Mouse (Mus musculus): Measurements from ENCODE around the gene Ino80. TPM values are rescaled to one million over a fixed set of nuclear protein-coding genes. Genes with fewer than 3 reads are reported as not detected.

Ino80 gene
- polyA plus RNA-seq, 1 experiment from 2014 or later: 3.6 TPM

- Histone ChIP-seq H3K9me3 (replicated peaks; ENCODE audit: control insufficient read depth, low read length) (no peaks in the 10 kb centered on the region), H3K4me2 (ENCODE audit: low read depth, low read length) (peak overlapping the region; percentile 36), H3K27ac (replicated peaks; ENCODE audit: low read depth, low read length) (peak overlapping the region; percentile 95), H3K4me1 (ENCODE audit: control insufficient read depth, insufficient read depth, low read length) (no peaks in the 10 kb centered on the region), H3K9ac (replicated peaks; ENCODE audit: low read length) (peak overlapping the region; percentile 98), H3K36me3 (replicated peaks; ENCODE audit: control insufficient read depth, insufficient read depth, low read depth, low read length) (no peaks in the 10 kb centered on the region), H3K4me3 (ENCODE audit: low read depth, low read length) (peak overlapping the region; percentile 96), H3K27me3 (ENCODE audit: control insufficient read depth, insufficient read depth, low read length) (no peaks in the 10 kb centered on the region)
- ATAC-seq (replicated peaks; ENCODE audit: insufficient number of reproducible peaks, low FRiP score, low TSS enrichment, low read depth) (no peak), DNase-seq (ENCODE audit: low spot score) (no peak)
- 11% methylated on average over 9 of the region's 9 CpGs for WGBS
Observed at GRCm38 (mm10) chr2:119478397-119478749, 886 bp upstream of the Ino80 start.

GRCm38 (mm10) chr2:119476621-119477391 is 681 bp downstream of the Ino80 start:
- DNase-seq (ENCODE audit: low spot score) (peak; percentile 73), ATAC-seq (replicated peaks; ENCODE audit: insufficient number of reproducible peaks, low FRiP score, low TSS enrichment, low read depth) (peak; percentile 82)
- Histone ChIP-seq H3K9me3 (replicated peaks; ENCODE audit: control insufficient read depth, low read length) (no peaks in the 10 kb centered on the region), H3K4me3 (ENCODE audit: low read depth, low read length) (peak overlapping the region; percentile 96), H3K27ac (replicated peaks; ENCODE audit: low read depth, low read length) (peak overlapping the region; percentile 95), H3K4me1 (ENCODE audit: control insufficient read depth, insufficient read depth, low read length) (no peaks in the 10 kb centered on the region), H3K4me2 (ENCODE audit: low read depth, low read length) (peak overlapping the region; percentile 81), H3K9ac (replicated peaks; ENCODE audit: low read length) (peak overlapping the region; percentile 98), H3K27me3 (ENCODE audit: control insufficient read depth, insufficient read depth, low read length) (no peaks in the 10 kb centered on the region), H3K36me3 (replicated peaks; ENCODE audit: control insufficient read depth, insufficient read depth, low read depth, low read length) (no peaks in the 10 kb centered on the region)
- under 1% methylated on average over 36 of the region's 44 CpGs for WGBS

GRCm38 (mm10) chr2:119476166-119476565 is 1.3 kb downstream of the Ino80 start:
- Histone ChIP-seq H3K36me3 (replicated peaks; ENCODE audit: control insufficient read depth, insufficient read depth, low read depth, low read length) (no peaks in the 10 kb centered on the region), H3K9ac (replicated peaks; ENCODE audit: low read length) (peak overlapping the region; percentile 10; the same call in 1 of the 2 replicates), H3K4me2 (ENCODE audit: low read depth, low read length) (peak overlapping the region; percentile 81), H3K27me3 (ENCODE audit: control insufficient read depth, insufficient read depth, low read length) (no peaks in the 10 kb centered on the region), H3K9me3 (replicated peaks; ENCODE audit: control insufficient read depth, low read length) (no peaks in the 10 kb centered on the region), H3K4me3 (ENCODE audit: low read depth, low read length) (peak overlapping the region; percentile 96), H3K27ac (replicated peaks; ENCODE audit: low read depth, low read length) (no peak overlapping the region), H3K4me1 (ENCODE audit: control insufficient read depth, insufficient read depth, low read length) (no peaks in the 10 kb centered on the region)
- ATAC-seq (replicated peaks; ENCODE audit: insufficient number of reproducible peaks, low FRiP score, low TSS enrichment, low read depth) (no peak), DNase-seq (ENCODE audit: low spot score) (no peak)
- WGBS: 22% methylated on average over 7 of the region's 7 CpGs

GRCm38 (mm10) chr2:119463945-119464344 is 13.5 kb downstream of the Ino80 start:
- DNase-seq (ENCODE audit: low spot score) (no peak), ATAC-seq (replicated peaks; ENCODE audit: insufficient number of reproducible peaks, low FRiP score, low TSS enrichment, low read depth) (no peak)
- H3K4me1 ChIP-seq (ENCODE audit: control insufficient read depth, insufficient read depth, low read length): no peaks in the 10 kb centered on the region
- H3K9ac ChIP-seq (replicated peaks; ENCODE audit: low read length): no peak overlapping the region
- H3K4me2 ChIP-seq (ENCODE audit: low read depth, low read length): no peak overlapping the region
- 48% methylated on average over 4 of the region's 4 CpGs for WGBS
- H3K9me3 ChIP-seq (replicated peaks; ENCODE audit: control insufficient read depth, low read length): no peaks in the 10 kb centered on the region
- no peaks in the 10 kb centered on the region for H3K36me3 ChIP-seq (replicated peaks; ENCODE audit: control insufficient read depth, insufficient read depth, low read depth, low read length)
- no peaks in the 10 kb centered on the region for H3K27me3 ChIP-seq (ENCODE audit: control insufficient read depth, insufficient read depth, low read length)
- H3K4me3 ChIP-seq (ENCODE audit: low read depth, low read length): no peak overlapping the region
- H3K27ac ChIP-seq (replicated peaks; ENCODE audit: low read depth, low read length): no peak overlapping the region

GRCm38 (mm10) chr2:119463114-119463775 is 14.2 kb downstream of the Ino80 start:
- no peaks in the 10 kb centered on the region for H3K27me3 ChIP-seq (ENCODE audit: control insufficient read depth, insufficient read depth, low read length)
- H3K4me3 ChIP-seq (ENCODE audit: low read depth, low read length): no peak overlapping the region
- ATAC-seq (replicated peaks; ENCODE audit: insufficient number of reproducible peaks, low FRiP score, low TSS enrichment, low read depth) (no peak), DNase-seq (ENCODE audit: low spot score) (no peak)
- no peaks in the 10 kb centered on the region for H3K9me3 ChIP-seq (replicated peaks; ENCODE audit: control insufficient read depth, low read length)
- no peaks in the 10 kb centered on the region for H3K36me3 ChIP-seq (replicated peaks; ENCODE audit: control insufficient read depth, insufficient read depth, low read depth, low read length)
- H3K4me1 ChIP-seq (ENCODE audit: control insufficient read depth, insufficient read depth, low read length): no peaks in the 10 kb centered on the region
- no peak overlapping the region for H3K27ac ChIP-seq (replicated peaks; ENCODE audit: low read depth, low read length)
- WGBS: 89% methylated on average over 5 of the region's 5 CpGs
- no peak overlapping the region for H3K9ac ChIP-seq (replicated peaks; ENCODE audit: low read length)
- no peak overlapping the region for H3K4me2 ChIP-seq (ENCODE audit: low read depth, low read length)

- Histone ChIP-seq H3K9me3 (replicated peaks; ENCODE audit: control insufficient read depth, low read length) (no peaks in the 10 kb centered on the region), H3K4me3 (ENCODE audit: low read depth, low read length) (no peak overlapping the region), H3K27me3 (ENCODE audit: control insufficient read depth, insufficient read depth, low read length) (no peaks in the 10 kb centered on the region), H3K9ac (replicated peaks; ENCODE audit: low read length) (no peak overlapping the region), H3K27ac (replicated peaks; ENCODE audit: low read depth, low read length) (no peak overlapping the region), H3K4me1 (ENCODE audit: control insufficient read depth, insufficient read depth, low read length) (no peaks in the 10 kb centered on the region), H3K36me3 (replicated peaks; ENCODE audit: control insufficient read depth, insufficient read depth, low read depth, low read length) (no peaks in the 10 kb centered on the region), H3K4me2 (ENCODE audit: low read depth, low read length) (no peak overlapping the region)
- 92% methylated on average over 3 of the region's 3 CpGs for WGBS
- no peak for ATAC-seq (replicated peaks; ENCODE audit: insufficient number of reproducible peaks, low FRiP score, low TSS enrichment, low read depth)
- no peak for DNase-seq (ENCODE audit: low spot score)
Observed at GRCm38 (mm10) chr2:119461028-119461427, 16.5 kb downstream of the Ino80 start.

- no peak overlapping the region for H3K9ac ChIP-seq (replicated peaks; ENCODE audit: low read length)
- H3K4me3 ChIP-seq (ENCODE audit: low read depth, low read length): no peak overlapping the region
- no peak overlapping the region for H3K27ac ChIP-seq (replicated peaks; ENCODE audit: low read depth, low read length)
- H3K4me1 ChIP-seq (ENCODE audit: control insufficient read depth, insufficient read depth, low read length): no peaks in the 10 kb centered on the region
- H3K4me2 ChIP-seq (ENCODE audit: low read depth, low read length): no peak overlapping the region
- no peaks in the 10 kb centered on the region for H3K27me3 ChIP-seq (ENCODE audit: control insufficient read depth, insufficient read depth, low read length)
- no peak for DNase-seq (ENCODE audit: low spot score)
- WGBS: 94% methylated on average over 3 of the region's 3 CpGs
- no peaks in the 10 kb centered on the region for H3K9me3 ChIP-seq (replicated peaks; ENCODE audit: control insufficient read depth, low read length)
- H3K36me3 ChIP-seq (replicated peaks; ENCODE audit: control insufficient read depth, insufficient read depth, low read depth, low read length): no peaks in the 10 kb centered on the region; the same call in 1 of the 2 replicates
- no peak for ATAC-seq (replicated peaks; ENCODE audit: insufficient number of reproducible peaks, low FRiP score, low TSS enrichment, low read depth)
Observed at GRCm38 (mm10) chr2:119454558-119454957, 22.9 kb downstream of the Ino80 start.

GRCm38 (mm10) chr2:119436988-119437387 is 40.5 kb downstream of the Ino80 start:
- ATAC-seq (replicated peaks; ENCODE audit: insufficient number of reproducible peaks, low FRiP score, low TSS enrichment, low read depth): no peak
- WGBS: 95% methylated on average over 1 of the region's 1 CpGs
- peak; percentile 75 for DNase-seq (ENCODE audit: low spot score)
- Histone ChIP-seq H3K9ac (replicated peaks; ENCODE audit: low read length) (no peak overlapping the region), H3K4me1 (ENCODE audit: control insufficient read depth, insufficient read depth, low read length) (no peaks in the 10 kb centered on the region), H3K4me3 (ENCODE audit: low read depth, low read length) (no peak overlapping the region), H3K27me3 (ENCODE audit: control insufficient read depth, insufficient read depth, low read length) (no peaks in the 10 kb centered on the region), H3K36me3 (replicated peaks; ENCODE audit: control insufficient read depth, insufficient read depth, low read depth, low read length) (peaks cover 3% of the 10 kb centered on the region), H3K27ac (replicated peaks; ENCODE audit: low read depth, low read length) (no peak overlapping the region), H3K9me3 (replicated peaks; ENCODE audit: control insufficient read depth, low read length) (no peaks in the 10 kb centered on the region), H3K4me2 (ENCODE audit: low read depth, low read length) (no peak overlapping the region)
